1 mouse cellular context compared by ENCODE assay signal in the genomic region with DNA sequence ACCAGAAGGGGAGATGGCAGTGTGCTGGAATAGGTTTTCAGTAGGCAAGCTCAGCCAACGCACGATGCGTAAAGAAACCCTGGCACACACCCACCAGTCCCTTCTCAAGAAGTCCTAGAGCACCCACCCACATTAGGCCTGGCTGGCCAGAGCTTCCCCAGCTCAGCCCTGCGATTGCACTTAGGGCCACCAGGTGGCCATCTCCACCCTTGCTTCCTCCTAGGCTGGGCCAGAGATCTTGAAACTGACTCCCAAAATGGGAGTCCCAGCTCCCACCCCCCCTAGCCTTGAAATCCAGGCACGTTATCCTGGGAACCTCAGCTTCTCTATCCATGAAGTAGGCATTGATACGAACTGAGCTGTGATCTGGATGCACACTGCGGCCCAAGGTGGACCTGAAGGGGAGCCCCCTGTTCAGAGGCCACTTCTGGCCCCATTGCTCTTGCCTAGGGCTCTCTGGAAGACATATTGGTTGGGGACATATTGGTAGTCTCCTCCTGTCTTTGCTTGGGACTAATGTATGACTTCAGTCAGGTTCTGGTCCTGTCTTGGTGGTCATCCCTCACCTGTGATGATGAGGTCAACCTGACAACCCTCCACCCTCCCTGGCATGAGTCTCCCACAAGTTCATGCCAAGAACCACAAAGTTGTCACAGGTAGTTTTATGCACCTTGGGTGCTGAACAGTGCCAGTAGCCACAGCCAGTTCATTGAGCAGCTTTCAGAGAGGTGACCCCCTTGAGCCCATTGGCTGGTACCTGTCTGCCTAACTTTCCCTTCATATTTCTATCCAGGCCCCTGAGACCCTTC.
TF ChIP-seq lines count a peak whose summit lies in the region.

No protein-coding gene starts in this region.

TF ChIP-seq in MEL, 35 proteins besides CTCF, POLR2A, EP300 and RAD21 (continued from another document):
- TF ChIP-seq HCFC1 (IDR thresholded peaks at IDR 0.05; ENCODE audit: low read depth, low read length) (no peak), BHLHE40 (IDR thresholded peaks at IDR 0.05; ENCODE audit: borderline replicate concordance, low read depth, low read length) (no peak), MXI1 (IDR thresholded peaks at IDR 0.05; ENCODE audit: low read depth, low read length) (no peak), SMC3 (IDR thresholded peaks at IDR 0.05; ENCODE audit: low read depth, low read length) (peak; percentile 95), MYB (IDR thresholded peaks at IDR 0.05; ENCODE audit: low read depth, low read length) (no peak), TBP (IDR thresholded peaks at IDR 0.05; ENCODE audit: low read depth, low read length) (no peak), USF1 (IDR thresholded peaks at IDR 0.05; ENCODE audit: low read depth, low read length) (no peak), NELFE (IDR thresholded peaks at IDR 0.05; ENCODE audit: low read depth, low read length) (no peak), ZC3H11A (IDR thresholded peaks at IDR 0.05; ENCODE audit: low read depth, low read length) (peak; percentile 79), TCF12 (IDR thresholded peaks at IDR 0.05; ENCODE audit: low read depth, low read length) (no peak)
